Mouse (Mus musculus) lung, adult 18-20 months (tissue): ENCODE data around the gene Olfr1424.
"Not testable (repeated sequence)": the region's sequence is repeated elsewhere in the genome, so short reads cannot be mapped to it uniquely, and the experiment has no call there.

ENCODE experiments used
- DNase-seq, 2 experiments: peaks; one replicate each; pipeline ENCODE4 v3.0.0; 2022; ENCODE audit warnings: mixed read lengths in 2 of 2

Olfr1424 gene

GRCm38 (mm10) chr19:12062582-12062981, at the start of gene Olfr1424:
Gene Olfr1424, minus strand, starts transcription at chr19:12062682.
- DNase-seq: not testable (repeated sequence)

- DNase-seq: no peak
Measured at GRCm38 (mm10) chr19:12104541-12104940, 42.1 kb upstream of the Olfr1424 start.

- DNase-seq: no peak
Measured at GRCm38 (mm10) chr19:12103234-12103633, 40.8 kb upstream of the Olfr1424 start, which contains the start of gene Olfr1427. Gene Olfr1427, minus strand, starts transcription at chr19:12103334.

DNA sequence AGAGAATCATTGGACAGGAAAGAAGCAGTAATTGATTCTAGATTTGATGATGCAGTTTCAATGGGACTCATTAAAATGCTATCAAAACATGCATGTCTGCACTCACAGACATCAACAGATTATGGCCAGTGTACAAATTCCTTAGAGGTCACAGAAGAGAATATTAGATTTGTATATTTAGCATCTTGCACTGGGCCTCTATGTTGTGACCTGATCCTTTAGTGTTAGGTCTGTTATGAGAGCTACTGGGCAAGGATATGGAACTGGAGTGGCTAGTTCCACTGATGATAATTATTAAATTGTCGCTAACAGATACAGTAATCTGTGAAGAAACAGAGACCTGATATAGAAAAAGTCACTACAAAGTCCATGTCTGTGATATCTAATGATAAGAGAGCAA, 29.4 kb upstream of the Olfr1424 start, which contains the start of gene Olfr1426:
Olfr1426 (minus strand) TSS at position 101 of the 400 bp plus-strand sequence.
- no peak for DNase-seq

GRCm38 (mm10) chr19:12077631-12078030, 15.1 kb upstream of the Olfr1424 start, which contains the start of gene Olfr1425:
Gene Olfr1425, minus strand, starts transcription at chr19:12077731.
- DNase-seq: not testable (repeated sequence)

DNA sequence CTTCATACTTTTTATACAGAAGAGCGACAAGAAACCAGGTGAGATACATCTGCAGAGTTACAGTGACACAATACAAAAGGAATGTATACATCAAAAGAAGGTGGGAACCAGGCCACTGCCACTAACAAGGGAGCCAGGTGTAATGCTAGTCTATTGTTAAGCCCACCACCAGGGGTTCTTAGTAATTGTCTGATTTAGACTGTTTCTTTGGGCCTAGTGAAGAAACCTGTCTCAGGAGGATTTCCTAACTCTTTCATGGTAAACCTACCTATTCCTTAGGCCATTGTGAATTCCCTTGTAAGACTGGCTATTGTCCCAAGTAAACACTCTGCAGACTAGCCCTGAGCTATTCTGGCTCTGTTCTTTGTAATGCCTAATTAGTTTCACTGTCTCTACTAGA, 7.1 kb upstream of the Olfr1424 start:
- DNase-seq: not testable (repeated sequence)

DNA sequence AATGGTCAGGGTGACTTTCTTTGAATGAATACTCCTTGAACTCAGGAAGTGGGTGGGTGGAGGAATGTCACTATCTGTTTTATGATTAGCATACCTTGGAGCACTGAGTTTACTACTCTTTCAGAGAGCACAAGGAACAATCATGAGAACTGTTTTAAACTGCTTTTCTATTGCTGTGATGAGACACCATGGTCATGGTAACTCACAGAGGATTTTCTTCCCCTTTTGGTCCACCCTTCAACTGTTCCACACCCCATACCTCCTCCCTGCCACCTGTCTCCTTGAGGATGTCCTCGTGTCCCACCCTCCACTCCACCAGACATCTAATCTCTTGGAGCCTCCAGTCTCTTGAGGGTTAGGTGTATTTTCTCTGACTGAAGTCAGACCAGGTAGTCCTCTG, 5.3 kb upstream of the Olfr1424 start:
- not testable (repeated sequence) for DNase-seq

DNA sequence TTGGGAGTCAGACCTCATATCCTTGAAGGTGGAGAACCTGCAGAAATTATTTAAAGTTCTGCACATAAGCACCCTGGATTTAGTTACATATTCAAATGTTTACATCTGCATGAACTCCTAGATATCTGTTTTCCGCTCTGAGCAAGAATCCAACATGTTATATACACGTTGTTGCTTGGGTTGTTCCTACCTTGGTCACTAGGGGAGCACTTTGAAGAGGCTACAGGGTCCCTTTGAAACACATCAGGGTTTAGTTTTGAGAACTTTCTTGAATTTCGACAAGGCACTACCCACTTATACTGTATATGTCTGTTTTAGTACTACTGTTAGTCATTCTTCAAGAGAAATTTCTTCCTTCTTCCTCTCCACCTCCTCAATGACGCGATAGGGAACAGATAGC, 19.3 kb downstream of the Olfr1424 start:
- no peak for DNase-seq

- no peak for DNase-seq
Measured at GRCm38 (mm10) chr19:12041217-12041616, 21.3 kb downstream of the Olfr1424 start, which contains the start of gene Olfr1423. Gene Olfr1423, minus strand, starts transcription at chr19:12041317.

- no peak for DNase-seq
Measured at GRCm38 (mm10) chr19:12037727-12038126, 24.8 kb downstream of the Olfr1424 start.

- no peak for DNase-seq
Measured at GRCm38 (mm10) chr19:12026606-12027005, 35.9 kb downstream of the Olfr1424 start.

DNA sequence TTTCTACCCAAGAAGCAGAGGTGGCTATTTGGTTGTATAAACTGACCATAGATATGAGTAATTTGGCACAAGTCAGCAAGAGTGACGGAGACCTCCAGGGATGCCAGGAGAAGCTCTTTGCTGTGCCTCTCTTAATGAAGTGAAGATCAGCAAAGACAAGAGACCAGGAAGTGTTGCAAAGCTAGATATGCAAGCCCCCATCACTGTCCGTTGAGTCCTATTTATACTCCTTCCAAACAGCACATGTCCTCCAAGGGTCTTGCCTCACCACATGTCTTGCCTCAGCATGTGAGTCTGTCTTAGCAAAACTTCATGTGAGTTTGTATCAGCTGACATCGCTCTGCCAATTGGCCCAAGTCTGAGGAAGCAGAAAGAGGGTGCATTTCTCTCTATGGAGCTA, 37.1 kb downstream of the Olfr1424 start:
- DNase-seq: no peak

GRCm38 (mm10) chr19:12024149-12024548, 38.3 kb downstream of the Olfr1424 start:
- DNase-seq: peak in 1 of 2 experiments; percentile 19

DNA sequence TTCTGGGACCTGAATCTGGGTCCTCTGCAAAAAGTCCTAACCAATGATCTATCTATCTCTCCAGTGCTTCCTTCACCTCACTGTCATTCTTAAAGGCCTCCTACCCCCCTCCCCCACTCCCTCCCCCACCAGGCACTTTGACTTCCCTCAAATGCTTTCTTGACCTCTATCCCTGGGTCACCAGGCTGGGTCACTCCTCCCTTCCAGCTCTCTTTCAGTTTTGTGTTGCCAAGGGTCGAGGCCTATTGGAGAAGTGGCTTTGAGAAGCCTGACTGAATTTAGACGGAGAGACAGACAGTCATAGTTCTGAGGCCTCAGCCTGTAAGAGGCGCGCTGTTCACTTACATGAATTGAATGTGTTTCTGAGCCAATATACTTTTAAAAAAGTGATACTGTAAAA, 46.3 kb downstream of the Olfr1424 start:
- DNase-seq: no peak

DNA sequence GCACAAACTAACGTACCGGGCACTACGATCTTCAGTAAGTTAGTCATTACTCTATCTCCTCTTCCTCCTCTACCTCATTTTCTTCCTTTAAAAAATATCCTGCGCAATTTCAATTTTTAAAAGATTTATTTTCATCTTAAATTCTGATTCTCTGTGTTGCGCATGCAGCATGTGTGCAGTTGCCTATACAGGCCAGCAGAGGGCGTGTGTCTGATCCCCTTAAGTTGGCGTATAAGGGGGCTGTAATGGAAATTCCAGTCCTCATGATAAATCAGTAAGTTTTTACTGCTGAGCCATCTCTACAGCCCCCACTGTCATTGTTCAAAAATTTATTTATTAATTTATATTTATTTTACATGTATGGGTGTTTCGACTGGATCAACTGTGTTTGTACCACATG, 46.8 kb downstream of the Olfr1424 start:
- DNase-seq: no peak

DNA sequence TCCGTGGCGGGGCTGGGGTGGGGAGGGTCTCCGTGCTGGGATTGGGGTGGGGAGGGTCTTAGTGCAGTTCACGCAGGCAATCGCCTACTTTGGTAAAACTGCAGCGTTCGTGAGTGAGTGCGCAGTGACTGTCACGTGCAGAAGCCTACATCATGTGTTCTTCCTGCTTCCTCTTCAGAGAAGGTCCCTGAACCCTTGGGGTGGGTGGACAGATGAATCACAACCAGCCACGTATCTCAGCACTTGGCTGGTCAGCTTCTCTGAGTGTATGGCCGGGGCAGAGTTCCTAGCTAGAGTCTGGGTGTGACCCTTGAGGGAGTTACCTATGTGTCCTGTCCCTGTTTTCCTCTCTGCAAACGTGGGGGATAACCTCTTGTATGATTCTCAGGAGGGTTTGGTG, 49.3 kb downstream of the Olfr1424 start:
- DNase-seq: peak; percentile 72 to 76

- DNase-seq: no peak
Measured at GRCm38 (mm10) chr19:12012615-12013014, 49.9 kb downstream of the Olfr1424 start.

DNA sequence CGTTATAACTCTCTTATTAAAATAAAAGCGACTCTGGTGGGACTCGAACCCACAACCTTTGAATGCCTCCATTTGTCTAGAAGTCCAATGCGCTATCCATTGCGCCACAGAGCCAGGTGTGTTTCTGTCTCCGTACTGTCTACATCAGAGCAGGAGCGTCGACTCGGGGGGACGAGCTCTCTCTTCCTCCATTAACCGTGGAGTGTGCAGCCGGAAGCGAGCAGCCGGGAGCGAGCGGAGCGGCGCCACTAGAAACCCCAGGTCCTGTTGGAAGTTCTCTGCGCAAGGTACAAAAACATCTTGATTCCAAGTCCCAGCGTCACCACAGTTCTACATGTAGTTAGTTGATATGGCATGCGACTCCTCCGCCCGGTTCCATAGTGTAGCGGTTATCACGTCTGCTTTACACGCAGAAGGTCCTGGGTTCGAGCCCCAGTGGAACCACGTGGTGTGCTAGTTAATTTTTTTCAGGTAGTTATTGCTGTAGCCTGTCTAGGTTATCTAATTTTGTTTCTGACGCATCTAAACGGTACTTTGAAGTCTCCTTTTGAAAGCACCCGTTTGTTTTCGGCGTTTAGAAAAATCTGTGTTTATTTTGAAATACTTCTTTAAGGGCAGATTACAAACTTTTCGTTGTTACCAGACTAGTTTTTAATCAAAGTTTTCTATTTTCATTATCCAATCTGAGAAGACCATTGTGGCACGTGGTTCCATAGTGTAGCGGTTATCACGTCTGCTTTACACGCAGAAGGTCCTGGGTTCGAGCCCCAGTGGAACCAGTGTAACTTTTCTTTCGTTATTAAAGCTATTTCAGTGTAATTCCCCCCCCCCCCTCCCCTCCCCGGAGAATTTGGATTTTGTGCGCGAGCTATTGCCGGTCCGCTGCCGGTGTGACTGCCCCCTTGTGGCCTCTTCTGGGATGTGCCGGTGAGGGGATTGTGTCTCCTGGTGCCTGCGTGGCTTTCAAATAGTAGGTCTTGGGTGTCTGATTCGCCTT, 50.6 kb downstream of the Olfr1424 start:
- DNase-seq: peak; percentile 88 to 89

GRCm38 (mm10) chr19:12010916-12011559, 51.4 kb downstream of the Olfr1424 start:
- peak; percentile 69 to 72 for DNase-seq

DNA sequence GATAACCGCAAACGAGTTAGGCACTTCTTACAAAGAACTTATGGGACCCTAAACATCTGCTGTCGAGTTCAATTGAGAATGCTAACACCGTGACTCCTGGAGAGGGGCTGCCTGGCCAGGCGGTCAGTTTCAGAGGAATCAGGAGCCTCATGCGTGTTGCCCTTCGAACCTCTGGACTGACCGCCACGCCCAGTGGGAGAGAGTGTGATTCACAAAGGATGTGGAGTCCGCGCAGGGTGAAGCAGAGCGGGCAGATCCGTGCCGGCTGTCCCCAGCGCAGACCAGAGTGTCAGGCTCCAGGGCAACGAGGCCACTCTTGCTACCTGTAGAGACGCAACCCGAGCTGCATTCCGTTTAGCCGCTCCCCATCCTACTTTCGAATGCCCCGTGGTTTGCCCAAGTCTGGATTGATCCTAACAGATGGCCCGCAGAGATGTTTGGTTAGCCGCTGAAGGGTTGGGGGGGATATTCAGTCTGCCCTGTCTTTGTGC, 52.2 kb downstream of the Olfr1424 start:
- peak; percentile 72 for DNase-seq

- peak; percentile 73 to 74 for DNase-seq
Measured at GRCm38 (mm10) chr19:12009501-12010280, 52.8 kb downstream of the Olfr1424 start.
